Mouse (Mus musculus): ENCODE results near the gene Slc9a3r2. TPM values are rescaled to one million over a fixed set of nuclear protein-coding genes. Genes with fewer than 3 reads are reported as not detected.

Slc9a3r2 gene
- polyA plus RNA-seq, 2 experiments: 56.2 to 60.1 TPM

GRCm38 (mm10) chr17:24651835-24652234 is 1.7 kb upstream of the Slc9a3r2 start:
- H3K9me3 ChIP-seq (ENCODE audit: control insufficient read depth, low read length): no peaks in the 10 kb centered on the region

GRCm38 (mm10) chr17:24650766-24651165 is 639 bp upstream of the Slc9a3r2 start:
- Histone ChIP-seq H3K4me1 (ENCODE audit: control insufficient read depth, insufficient read depth, low read length) (peaks cover 20% of the 10 kb centered on the region), H3K4me3 (replicated peaks; ENCODE audit: low read length) (no peak overlapping the region; the same call in 1 of the 2 replicates), H3K27ac (replicated peaks; ENCODE audit: low read depth, low read length) (no peak overlapping the region), H3K9me3 (ENCODE audit: control insufficient read depth, low read length) (no peaks in the 10 kb centered on the region), H3K4me2 (replicated peaks; ENCODE audit: low read depth, low read length, severe bottlenecking) (0 out of 2 replicates have a peak overlapping the region, but pooled peaks have one; percentile 96), H3K36me3 (ENCODE audit: control insufficient read depth, insufficient read depth, low read length) (peaks cover 15% of the 10 kb centered on the region), H3K9ac (ENCODE audit: low read depth, low read length, severe bottlenecking) (no peak overlapping the region), H3K27me3 (ENCODE audit: control insufficient read depth, insufficient read depth, low read length) (no peaks in the 10 kb centered on the region)
- DNase-seq (ENCODE audit: low spot score) (no peak), ATAC-seq (ENCODE audit: low FRiP score, low read depth) (no peak)
- 71% methylated on average over 4 of the region's 4 CpGs for WGBS
- no peak for TF ChIP-seq POLR2A (IDR thresholded peaks at IDR 0.05; ENCODE audit: borderline replicate concordance, extremely low read depth, insufficient read depth, insufficient read length)

More at GRCm38 (mm10) chr17:24651835-24652234, 1.7 kb upstream of the Slc9a3r2 start:
- Histone ChIP-seq H3K4me2 (replicated peaks; ENCODE audit: low read depth, low read length, severe bottlenecking) (no peak overlapping the region), H3K9ac (ENCODE audit: low read depth, low read length, severe bottlenecking) (no peak overlapping the region), H3K4me1 (ENCODE audit: control insufficient read depth, insufficient read depth, low read length) (peaks cover 20% of the 10 kb centered on the region), H3K27ac (replicated peaks; ENCODE audit: low read depth, low read length) (no peak overlapping the region), H3K27me3 (ENCODE audit: control insufficient read depth, insufficient read depth, low read length) (no peaks in the 10 kb centered on the region), H3K4me3 (replicated peaks; ENCODE audit: low read length) (no peak overlapping the region), H3K36me3 (ENCODE audit: control insufficient read depth, insufficient read depth, low read length) (peaks cover 6% of the 10 kb centered on the region; the same call in 1 of the 2 replicates)
- no peak for DNase-seq (ENCODE audit: low spot score)
- no peak for ATAC-seq (ENCODE audit: low FRiP score, low read depth)
- WGBS: 69% methylated on average over 3 of the region's 3 CpGs
- TF ChIP-seq POLR2A (IDR thresholded peaks at IDR 0.05; ENCODE audit: borderline replicate concordance, extremely low read depth, insufficient read depth, insufficient read length): no peak

GRCm38 (mm10) chr17:24649581-24650069 is 502 bp downstream of the Slc9a3r2 start:
- Histone ChIP-seq H3K9ac (ENCODE audit: low read depth, low read length, severe bottlenecking) (peak overlapping the region; percentile 85), H3K4me2 (replicated peaks; ENCODE audit: low read depth, low read length, severe bottlenecking) (peak overlapping the region; percentile 96), H3K36me3 (ENCODE audit: control insufficient read depth, insufficient read depth, low read length) (peaks cover 15% of the 10 kb centered on the region), H3K9me3 (ENCODE audit: control insufficient read depth, low read length) (no peaks in the 10 kb centered on the region), H3K4me3 (replicated peaks; ENCODE audit: low read length) (peak overlapping the region; percentile 84), H3K27ac (replicated peaks; ENCODE audit: low read depth, low read length) (peak overlapping the region; percentile 63; the same call in 1 of the 2 replicates), H3K27me3 (ENCODE audit: control insufficient read depth, insufficient read depth, low read length) (no peaks in the 10 kb centered on the region), H3K4me1 (ENCODE audit: control insufficient read depth, insufficient read depth, low read length) (peaks cover 25% of the 10 kb centered on the region)
- ATAC-seq (ENCODE audit: low FRiP score, low read depth): peak; percentile 30; the same call in 1 of the 2 replicates
- under 1% methylated on average over 27 of the region's 35 CpGs for WGBS
- no peak for TF ChIP-seq POLR2A (IDR thresholded peaks at IDR 0.05; ENCODE audit: borderline replicate concordance, extremely low read depth, insufficient read depth, insufficient read length)
- DNase-seq (ENCODE audit: low spot score): no peak

- H3K9me3 ChIP-seq (ENCODE audit: control insufficient read depth, low read length): no peaks in the 10 kb centered on the region
- H3K4me2 ChIP-seq (replicated peaks; ENCODE audit: low read depth, low read length, severe bottlenecking): peak overlapping the region; percentile 96
- ATAC-seq (ENCODE audit: low FRiP score, low read depth): no peak
- no peak overlapping the region for H3K27ac ChIP-seq (replicated peaks; ENCODE audit: low read depth, low read length)
- no peaks in the 10 kb centered on the region for H3K27me3 ChIP-seq (ENCODE audit: control insufficient read depth, insufficient read depth, low read length)
- H3K36me3 ChIP-seq (ENCODE audit: control insufficient read depth, insufficient read depth, low read length): peaks cover 15% of the 10 kb centered on the region
- TF ChIP-seq POLR2A (IDR thresholded peaks at IDR 0.05; ENCODE audit: borderline replicate concordance, extremely low read depth, insufficient read depth, insufficient read length): no peak
- peaks cover 30% of the 10 kb centered on the region for H3K4me1 ChIP-seq (ENCODE audit: control insufficient read depth, insufficient read depth, low read length)
- H3K9ac ChIP-seq (ENCODE audit: low read depth, low read length, severe bottlenecking): peak overlapping the region; percentile 85; the same call in 1 of the 2 replicates
- DNase-seq (ENCODE audit: low spot score): no peak
- WGBS: 71% methylated on average over 10 of the region's 10 CpGs
- peak overlapping the region; percentile 84 for H3K4me3 ChIP-seq (replicated peaks; ENCODE audit: low read length)
Measured at GRCm38 (mm10) chr17:24648731-24649377, 1.3 kb downstream of the Slc9a3r2 start.

GRCm38 (mm10) chr17:24647493-24647892 is 2.6 kb downstream of the Slc9a3r2 start:
- no peak overlapping the region for H3K4me3 ChIP-seq (replicated peaks; ENCODE audit: low read length)
- no peak for ATAC-seq (ENCODE audit: low FRiP score, low read depth)
- H3K9ac ChIP-seq (ENCODE audit: low read depth, low read length, severe bottlenecking): no peak overlapping the region; the same call in 1 of the 2 replicates
- peaks cover 26% of the 10 kb centered on the region for H3K36me3 ChIP-seq (ENCODE audit: control insufficient read depth, insufficient read depth, low read length)
- TF ChIP-seq POLR2A (IDR thresholded peaks at IDR 0.05; ENCODE audit: borderline replicate concordance, extremely low read depth, insufficient read depth, insufficient read length): no peak
- no peak for DNase-seq (ENCODE audit: low spot score)
- no peaks in the 10 kb centered on the region for H3K9me3 ChIP-seq (ENCODE audit: control insufficient read depth, low read length)
- no peaks in the 10 kb centered on the region for H3K27me3 ChIP-seq (ENCODE audit: control insufficient read depth, insufficient read depth, low read length)
- 79% methylated on average over 9 of the region's 11 CpGs for WGBS
- no peak overlapping the region for H3K4me2 ChIP-seq (replicated peaks; ENCODE audit: low read depth, low read length, severe bottlenecking)
- peaks cover 32% of the 10 kb centered on the region for H3K4me1 ChIP-seq (ENCODE audit: control insufficient read depth, insufficient read depth, low read length)
- H3K27ac ChIP-seq (replicated peaks; ENCODE audit: low read depth, low read length): no peak overlapping the region
